Mouse (Mus musculus) forebrain, postnatal 0 days (tissue): Measurements from ENCODE around the gene Cd3d. TPM values are rescaled to one million over a fixed set of nuclear protein-coding genes. Genes with fewer than 3 reads are reported as not detected.

Experiments used
- ATAC-seq: fragments of 200-750 bp; cut with Nextera tagmentation; 2 replicates; pipeline ENCODE4 v1.8.0; 2017; ENCODE audit warnings: mild to moderate bottlenecking, moderate library complexity
- DNase-seq: peaks from one replicate; pipeline ENCODE4 v3.0.0-alpha.2; 2015
- H3K27ac ChIP-seq: fragments of 300-500 bp; sonication (generic); 2 replicates; pipeline ENCODE4 v1.5.1; 2014; ENCODE audit warnings: low read depth, mild to moderate bottlenecking, antibody characterized with exemption, low read length, moderate library complexity, mixed read lengths
- H3K27me3 ChIP-seq: fragments of 300-500 bp; sonication (generic); 2 replicates; pipeline ENCODE4 v1.6.1; 2014; ENCODE audit warnings: mild to moderate bottlenecking, low read length, mixed read lengths; ENCODE audit not compliant: insufficient read depth
- H3K36me3 ChIP-seq: fragments of 300-500 bp; sonication (generic); 2 replicates; pipeline ENCODE4 v1.6.1; 2014; ENCODE audit warnings: mild to moderate bottlenecking, moderate library complexity; ENCODE audit not compliant: insufficient read depth
- H3K4me1 ChIP-seq: fragments of 300-500 bp; sonication (generic); 2 replicates; pipeline ENCODE4 v1.6.1; 2014; ENCODE audit warnings: antibody characterized with exemption; ENCODE audit not compliant: insufficient read depth
- H3K4me2 ChIP-seq: fragments of 300-500 bp; sonication (generic); 2 replicates; pipeline ENCODE4 v1.6.1; 2014; ENCODE audit warnings: low read depth, mild to moderate bottlenecking, moderate library complexity
- H3K4me3 ChIP-seq: fragments of 300-500 bp; sonication (generic); 2 replicates; pipeline ENCODE4 v1.5.1; 2014; ENCODE audit warnings: low read depth, low read length, mixed read lengths
- H3K9ac ChIP-seq: fragments of 300-500 bp; sonication (generic); 2 replicates; pipeline ENCODE4 v1.6.1; 2014; ENCODE audit warnings: mild to moderate bottlenecking
- H3K9me3 ChIP-seq: fragments of 300-500 bp; sonication (generic); 2 replicates; pipeline ENCODE4 v1.6.1; 2016; ENCODE audit warnings: low read length
- CTCF ChIP-seq: sonication (generic); IDR thresholded peaks from 2 replicates; pipeline ENCODE4 v1.5.1; 2016; ENCODE audit warnings: antibody characterized with exemption, control low read depth, low read depth
- WGBS: fragments of 180-500 bp; shearing (Covaris S2); extraction: QIAGEN DNeasy Blood & Tissue Kit; methylation state at CpG from one replicate; pipeline ENCODE4 v1.1.7; 2014; 5-methylcytosine and 5-hydroxymethylcytosine counted together
- polyA plus RNA-seq: library from polyadenylated mRNA; unstranded; fragments of >200 nt; fragmentation: Nextera tagmentation; extraction: Ambion mirVana; gene quantifications from 2 replicates; pipeline ENCODE4 v1.2.1, GENCODE M21; 2015
- total RNA-seq: library from RNA; depleted of rRNA; stranded (reverse); fragments of >200 nt; gene quantifications from 2 replicates; pipeline ENCODE4 v1.2.3, GENCODE M21; 2014

Cd3d gene
- total and polyA plus RNA-seq, 2 experiments from 2014 or later: not detected

DNA sequence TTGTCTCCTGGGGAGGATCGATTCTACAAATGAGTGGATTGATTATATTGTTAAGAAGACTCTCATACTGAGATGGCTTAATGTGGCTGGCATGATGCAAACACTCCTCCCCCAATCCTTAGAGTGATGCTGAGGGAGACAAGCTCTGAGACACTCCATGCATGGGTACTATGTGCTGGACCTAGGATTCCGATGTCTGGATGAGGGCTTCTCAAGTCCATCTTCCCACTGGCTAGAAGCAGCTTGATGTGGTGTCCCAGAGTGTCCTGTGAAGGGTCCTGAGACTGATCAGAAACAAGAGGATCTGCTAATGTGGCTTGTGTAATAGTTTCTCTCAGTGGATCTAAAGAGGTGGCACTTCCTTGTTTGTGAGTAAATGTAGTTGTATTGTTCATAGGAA is 482 bp upstream of the Cd3d start:
- Histone ChIP-seq H3K4me1 (no peaks in the 10 kb centered on the region), H3K4me2 (no peak overlapping the region), H3K27me3 (peaks cover 11% of the 10 kb centered on the region), H3K9me3 (no peaks in the 10 kb centered on the region), H3K9ac (no peak overlapping the region), H3K4me3 (no peak overlapping the region), H3K36me3 (no peaks in the 10 kb centered on the region), H3K27ac (no peak overlapping the region)
- 90% methylated on average over 2 of the region's 2 CpGs for WGBS
- TF ChIP-seq CTCF: no peak
- no peak for ATAC-seq
- DNase-seq: no peak

DNA sequence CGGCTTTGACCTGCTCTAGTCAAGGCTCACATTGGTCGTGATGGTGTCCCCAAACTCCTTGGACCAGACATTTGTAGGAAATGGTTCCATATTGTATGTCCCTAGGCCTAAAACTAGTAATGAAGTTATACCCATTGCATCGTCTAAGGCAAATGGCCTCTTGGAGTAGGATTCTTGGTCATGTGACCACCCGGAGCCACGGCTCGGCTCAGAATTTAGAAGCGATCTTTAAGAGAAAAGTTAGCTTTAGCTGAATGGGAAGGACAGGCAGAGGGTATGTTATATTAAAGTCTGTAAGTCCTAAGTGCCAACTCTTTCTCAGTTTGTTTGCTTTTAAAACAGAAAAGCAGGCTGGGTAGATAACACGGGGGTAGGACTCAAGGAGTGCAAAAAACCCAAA is 495 bp downstream of the Cd3d start:
- Histone ChIP-seq H3K36me3 (no peaks in the 10 kb centered on the region), H3K4me2 (no peak overlapping the region), H3K9ac (no peak overlapping the region), H3K27me3 (peaks cover 7% of the 10 kb centered on the region; the same call in 1 of the 2 replicates), H3K4me1 (no peaks in the 10 kb centered on the region), H3K4me3 (no peak overlapping the region), H3K27ac (no peak overlapping the region), H3K9me3 (no peaks in the 10 kb centered on the region)
- ATAC-seq (no peak), DNase-seq (no peak)
- no peak for TF ChIP-seq CTCF
- WGBS: 89% methylated on average over 8 of the region's 8 CpGs

DNA sequence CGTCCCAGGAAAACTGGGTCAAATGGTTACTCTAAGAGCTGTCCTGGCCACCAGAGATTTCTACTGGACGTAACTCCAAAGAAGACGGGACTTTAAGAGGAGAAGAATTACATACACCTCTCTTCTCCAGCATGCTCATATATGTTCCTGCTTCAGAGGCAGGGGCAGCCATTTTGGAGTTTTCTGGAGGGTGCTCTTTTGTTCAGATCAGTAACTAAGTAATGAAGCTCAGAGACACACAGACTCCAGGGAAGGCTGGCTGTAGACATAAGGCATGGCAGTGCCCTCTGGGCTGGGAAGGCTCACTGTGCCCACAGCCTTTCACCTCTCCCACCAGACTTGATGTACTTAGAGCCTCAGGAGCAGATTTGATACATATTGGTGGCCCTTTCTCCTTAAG is 945 bp downstream of the Cd3d start:
- ATAC-seq (no peak), DNase-seq (no peak)
- Histone ChIP-seq H3K4me2 (no peak overlapping the region), H3K27ac (no peak overlapping the region), H3K9ac (no peak overlapping the region), H3K4me3 (no peak overlapping the region), H3K27me3 (peaks cover 4% of the 10 kb centered on the region; the same call in 1 of the 2 replicates), H3K36me3 (no peaks in the 10 kb centered on the region), H3K4me1 (no peaks in the 10 kb centered on the region), H3K9me3 (no peaks in the 10 kb centered on the region)
- WGBS: 88% methylated on average over 3 of the region's 3 CpGs
- TF ChIP-seq CTCF: no peak

DNA sequence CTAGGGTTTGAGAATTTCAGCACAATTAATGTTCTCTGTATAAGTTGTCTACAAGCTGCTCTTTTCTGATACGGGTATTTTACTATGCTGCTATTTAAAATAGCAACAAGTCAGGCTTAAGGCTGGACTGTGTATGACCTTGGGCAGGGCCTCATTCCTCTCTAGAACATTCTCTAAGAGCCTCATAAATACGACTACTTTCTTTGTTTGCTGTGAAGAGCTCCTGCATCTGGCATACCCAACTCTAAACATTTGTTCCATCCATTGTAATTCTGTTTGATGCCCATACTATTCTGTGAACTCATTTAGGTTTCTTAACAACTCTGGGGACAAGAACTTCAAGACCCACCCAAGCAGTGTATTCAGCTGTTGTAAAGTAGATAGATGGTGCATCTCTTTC is 1.4 kb downstream of the Cd3d start:
- Histone ChIP-seq H3K36me3 (no peaks in the 10 kb centered on the region), H3K4me3 (no peak overlapping the region), H3K27me3 (no peaks in the 10 kb centered on the region; the same call in 1 of the 2 replicates), H3K4me1 (no peaks in the 10 kb centered on the region), H3K27ac (no peak overlapping the region), H3K9ac (no peak overlapping the region), H3K4me2 (no peak overlapping the region), H3K9me3 (no peaks in the 10 kb centered on the region)
- 83% methylated on average over 2 of the region's 2 CpGs for WGBS
- no peak for TF ChIP-seq CTCF
- no peak for DNase-seq
- ATAC-seq: no peak

DNA sequence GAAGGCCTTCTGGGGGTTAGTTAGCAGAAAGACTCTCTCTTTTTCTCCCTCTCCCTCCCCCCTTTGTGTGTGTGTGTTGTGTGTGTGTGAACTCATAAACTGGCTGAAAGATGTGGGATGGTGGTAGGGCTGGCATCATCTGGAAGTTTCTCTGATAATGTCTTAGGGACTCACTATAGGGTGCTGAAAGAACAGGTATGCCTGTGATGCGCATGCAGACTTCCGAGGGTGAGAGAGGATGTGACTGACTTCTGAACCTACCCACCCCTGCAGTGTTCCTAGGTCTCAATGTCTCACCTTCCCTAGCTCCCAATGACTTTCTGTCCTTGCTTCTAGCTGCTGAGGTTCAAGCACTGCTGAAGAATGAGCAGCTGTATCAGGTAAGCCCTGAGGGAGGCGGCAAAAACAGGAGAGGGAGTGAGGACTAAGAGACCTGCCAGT is 4.2 kb downstream of the Cd3d start:
- Histone ChIP-seq H3K9me3 (no peaks in the 10 kb centered on the region), H3K27me3 (no peaks in the 10 kb centered on the region; the same call in 1 of the 2 replicates), H3K4me1 (no peaks in the 10 kb centered on the region), H3K4me3 (no peak overlapping the region), H3K9ac (no peak overlapping the region), H3K36me3 (no peaks in the 10 kb centered on the region), H3K4me2 (no peak overlapping the region), H3K27ac (no peak overlapping the region)
- WGBS: 88% methylated on average over 3 of the region's 3 CpGs
- TF ChIP-seq CTCF: no peak
- ATAC-seq: no peak
- no peak for DNase-seq

DNA sequence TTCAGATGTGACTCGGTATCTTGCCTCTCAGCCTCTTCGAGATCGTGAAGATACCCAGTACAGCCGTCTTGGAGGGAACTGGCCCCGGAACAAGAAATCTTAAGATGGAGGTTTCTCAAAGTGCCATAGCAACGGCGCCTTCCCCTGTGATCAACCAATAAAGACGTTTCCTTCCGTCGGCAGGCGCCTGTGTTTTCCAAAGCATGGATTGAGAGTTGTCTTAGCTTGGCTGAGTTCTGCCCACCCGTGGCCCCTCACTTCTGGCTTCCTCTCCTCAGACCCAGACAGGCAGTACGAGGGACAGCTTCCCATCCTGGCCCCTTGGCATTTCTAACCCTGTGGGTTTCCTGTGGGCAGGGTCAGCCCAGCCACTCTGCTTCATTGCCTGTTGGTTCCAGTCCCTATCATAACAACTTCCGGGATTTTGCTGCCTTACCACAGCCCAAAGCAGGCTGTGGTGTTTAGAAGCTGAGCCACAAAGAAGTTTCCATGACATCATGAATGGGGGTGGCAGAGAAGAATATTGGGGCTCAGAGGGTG is 4.7 kb downstream of the Cd3d start:
- Histone ChIP-seq H3K4me2 (no peak overlapping the region), H3K4me3 (no peak overlapping the region), H3K9ac (no peak overlapping the region), H3K9me3 (no peaks in the 10 kb centered on the region), H3K27me3 (no peaks in the 10 kb centered on the region; the same call in 1 of the 2 replicates), H3K27ac (no peak overlapping the region), H3K4me1 (no peaks in the 10 kb centered on the region), H3K36me3 (no peaks in the 10 kb centered on the region)
- ATAC-seq (no peak; the same call in 1 of the 2 replicates), DNase-seq (peak; percentile 14)
- no peak for TF ChIP-seq CTCF
- WGBS: 68% methylated on average over 14 of the region's 14 CpGs

DNA sequence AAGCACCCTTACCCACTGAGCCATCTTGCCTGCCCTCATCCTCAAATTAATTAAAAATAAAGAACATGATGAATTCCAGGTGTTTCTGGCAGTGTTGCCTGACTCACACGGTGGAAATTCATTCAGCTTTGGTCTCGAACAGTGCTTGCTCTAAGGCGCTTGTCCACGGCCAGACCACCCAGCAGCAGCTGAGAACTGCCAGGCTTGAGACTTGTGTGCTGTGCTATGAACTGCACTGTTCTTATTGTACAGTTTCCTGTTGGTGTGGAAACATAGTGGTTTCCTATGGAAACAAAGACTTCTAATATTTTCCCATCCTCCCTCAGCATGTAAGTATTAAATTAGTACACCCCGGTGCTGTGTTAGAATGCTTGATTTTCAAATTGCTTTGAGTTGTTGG is 5.4 kb downstream of the Cd3d start:
- ATAC-seq (no peak), DNase-seq (no peak)
- no peaks in the 10 kb centered on the region for H3K36me3 ChIP-seq
- WGBS: 73% methylated on average over 5 of the region's 5 CpGs
- H3K27ac ChIP-seq: no peak overlapping the region
- TF ChIP-seq CTCF: no peak
- H3K9me3 ChIP-seq: no peaks in the 10 kb centered on the region
- H3K9ac ChIP-seq: no peak overlapping the region
- H3K4me2 ChIP-seq: no peak overlapping the region
- no peaks in the 10 kb centered on the region; the same call in 1 of the 2 replicates for H3K27me3 ChIP-seq
- no peak overlapping the region for H3K4me3 ChIP-seq
- H3K4me1 ChIP-seq: no peaks in the 10 kb centered on the region
